Mouse (Mus musculus) left cerebral cortex, postnatal 4 days (tissue): Measurements from ENCODE around the gene Mslnl. TPM values are rescaled to one million over a fixed set of nuclear protein-coding genes. Genes with fewer than 3 reads are reported as not detected.

Experiments
- DNase-seq: peaks from one replicate; pipeline ENCODE4 v3.0.0-alpha.2; 2022
- intact Hi-C: fragments of 180-260 bp; cut with DNase I; formaldehyde crosslinking; loops from one replicate; pipeline ENCODE4 v1.15.1; 2025
- total RNA-seq, 2 experiments: library from RNA; stranded (reverse); gene quantifications; 2 replicates each; pipeline ENCODE4 v1.2.3; 2021

Gene Mslnl
- total RNA-seq = not detected

DNA sequence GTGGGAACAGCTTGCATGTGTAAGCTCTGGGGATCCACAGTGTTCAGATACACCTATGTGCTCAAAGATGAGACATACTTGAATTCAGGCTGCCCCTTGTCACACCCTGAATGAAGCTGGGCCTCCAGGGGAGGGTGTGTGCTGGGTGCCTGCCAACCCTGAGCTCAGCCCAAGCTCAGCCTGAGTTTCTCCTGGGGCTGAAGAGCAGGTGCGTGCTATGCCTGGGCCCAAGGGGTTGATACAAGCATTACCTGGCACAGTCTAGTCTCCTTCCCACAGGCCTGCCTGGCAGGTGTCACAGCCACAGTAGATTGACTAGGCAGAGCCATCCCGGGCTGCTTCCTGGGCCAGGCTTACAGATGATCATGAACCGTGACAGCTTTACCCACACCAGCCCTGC is at the start of gene Mslnl:
TSS of gene Mslnl (plus strand) at position 298 of the 400 bp plus-strand sequence.
- intact Hi-C loops = no loop called here

DNA sequence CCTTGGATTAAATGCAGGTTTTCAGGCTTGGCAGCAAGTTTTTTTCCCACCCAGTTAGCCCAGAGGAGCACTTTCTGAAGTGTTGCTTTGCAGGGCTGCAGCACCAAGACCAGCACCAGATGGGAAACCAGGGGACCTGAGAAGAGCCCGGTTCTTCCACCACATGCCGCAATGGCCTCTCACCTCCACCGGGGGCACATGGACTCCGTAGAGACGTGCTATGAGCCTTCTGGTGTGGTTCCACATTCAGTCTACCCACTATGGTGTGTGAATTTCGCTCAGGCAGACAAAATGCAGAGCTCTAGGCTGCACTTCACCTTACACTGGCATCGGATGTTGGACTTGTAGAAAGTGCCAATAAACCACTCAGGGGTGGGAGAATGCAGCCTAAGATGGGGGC is 49.5 kb upstream of the Mslnl start:
- peak; percentile 35 for DNase-seq
- intact Hi-C loops = no loop called here

More for the DNA sequence above, at the start of gene Mslnl:
- no peak for DNase-seq

DNA sequence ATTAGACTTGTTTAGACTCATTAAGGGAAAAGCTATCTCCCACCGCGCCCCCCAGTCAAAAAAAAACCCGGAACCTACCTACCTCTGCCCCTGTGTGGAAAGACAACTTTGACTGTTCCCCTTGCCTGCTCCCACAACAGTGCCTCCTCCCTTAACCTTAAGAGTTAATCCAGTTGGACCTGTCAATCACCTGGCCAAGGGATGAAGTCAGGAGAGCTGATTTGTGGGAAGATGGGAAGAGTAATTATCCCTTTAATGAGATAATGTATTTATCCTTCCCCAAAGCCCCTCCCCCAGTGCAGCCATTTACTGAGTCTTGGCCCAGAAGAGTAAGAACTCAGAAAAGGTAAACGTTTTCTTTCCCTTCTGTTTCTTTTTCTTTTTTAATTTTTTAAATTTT is 46.9 kb upstream of the Mslnl start:
- DNase-seq = no peak
- intact Hi-C loops = no loop called here

- intact Hi-C loops = loop anchor here (10.0 kb wide), 1 partner anchor 301 kb away; no protein-coding TSS in a partner anchor
- DNase-seq = no peak
These were observed 39.6 kb upstream of the Mslnl start for GRCm38 (mm10) chr17:25696263-25696662.

GRCm38 (mm10) chr17:25698446-25698845 is 37.4 kb upstream of the Mslnl start:
- peak; percentile 80 for DNase-seq
- intact Hi-C loops = loop anchor here (2.0 to 10.0 kb wide), 3 partner anchors 132 to 304 kb away; no protein-coding TSS in a partner anchor

DNA sequence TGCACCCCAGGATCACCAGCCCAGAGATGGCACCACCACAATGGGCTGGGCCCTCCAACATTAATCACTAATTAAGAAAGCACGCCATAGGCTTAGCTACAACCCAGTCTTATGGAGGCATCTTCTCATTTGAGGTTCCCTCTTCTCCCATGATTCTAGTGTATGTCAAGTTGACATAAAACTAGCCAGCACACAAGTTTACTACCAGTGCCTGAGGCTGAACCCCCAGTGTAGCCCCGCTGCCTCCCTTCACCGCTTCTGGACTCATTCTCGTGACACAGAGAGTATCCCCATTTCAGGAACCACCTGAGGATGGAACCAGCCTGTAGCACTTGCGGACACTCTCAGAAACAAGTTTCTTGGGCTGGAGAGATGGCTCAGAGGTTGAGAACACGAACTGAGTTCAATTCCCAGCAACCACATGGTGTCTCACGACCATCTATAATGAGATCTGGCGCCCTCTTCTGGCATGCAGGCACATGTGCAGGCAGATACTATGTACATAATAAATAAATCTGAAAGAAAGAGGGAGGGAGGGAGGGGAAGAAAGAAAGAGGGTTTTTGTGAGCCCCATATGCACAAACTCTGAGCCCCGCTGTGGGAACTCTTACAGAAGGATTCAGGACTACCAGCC is 34.9 kb upstream of the Mslnl start:
- no peak for DNase-seq
- intact Hi-C loops = no loop called here

DNA sequence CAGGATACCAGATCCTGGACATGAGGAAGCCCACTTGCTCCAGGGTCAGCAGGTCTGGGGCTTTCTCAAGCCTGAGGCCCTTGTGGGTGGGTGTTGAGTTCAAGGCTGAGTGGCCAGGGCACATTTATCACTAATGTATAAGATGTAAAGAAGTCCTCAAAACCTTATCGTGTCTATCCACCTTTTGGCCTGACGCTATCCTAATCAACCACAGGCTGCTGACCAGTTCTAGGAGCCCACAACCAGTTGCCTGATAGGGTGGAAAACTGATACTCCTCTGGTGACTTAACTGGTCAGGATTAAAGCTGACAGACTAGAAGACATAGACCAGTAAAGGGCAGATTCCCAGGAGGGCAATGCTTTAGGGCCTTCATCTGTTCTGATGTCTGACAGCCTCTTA is 25.8 kb upstream of the Mslnl start:
- DNase-seq = no peak
- intact Hi-C loops = no loop called here

DNA sequence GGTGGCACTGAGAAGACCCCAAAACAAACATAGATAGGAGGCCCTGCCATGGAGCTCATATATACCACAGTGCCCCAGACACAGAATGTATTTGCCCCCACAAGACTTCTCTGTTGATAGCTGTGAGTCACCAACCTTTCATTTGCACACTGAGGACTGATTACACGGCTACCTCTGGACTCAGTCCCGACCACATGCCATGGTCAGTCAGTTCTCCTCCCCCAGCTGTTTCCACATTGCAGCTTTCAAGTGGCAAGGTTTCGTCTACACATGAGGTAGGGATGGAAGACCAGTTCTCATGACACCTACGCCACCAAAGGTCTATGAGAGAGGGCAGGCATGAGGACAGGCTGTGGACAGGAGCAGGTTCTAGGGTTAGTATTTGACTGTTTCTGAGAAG is 24.7 kb upstream of the Mslnl start:
- no peak for DNase-seq
- intact Hi-C loops = no loop called here

DNA sequence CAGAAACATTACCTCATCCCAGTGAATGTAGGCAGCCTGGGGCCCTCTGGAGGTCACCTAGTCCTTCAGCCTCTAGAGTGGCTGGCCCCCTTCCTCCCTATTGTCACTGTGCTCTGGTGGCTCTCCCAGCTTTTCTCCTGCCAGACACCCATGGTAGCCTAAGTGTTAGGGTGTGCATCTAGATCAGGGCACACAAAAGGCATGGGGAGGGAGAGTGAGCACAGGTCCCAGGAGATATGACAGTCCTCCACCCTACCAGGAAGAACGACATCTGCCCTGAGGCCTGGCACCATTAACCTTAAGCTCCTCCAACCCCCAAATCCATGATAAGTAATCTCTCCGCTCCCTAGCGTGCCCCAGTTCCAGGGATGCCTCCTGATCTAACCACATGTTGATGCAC is 20.2 kb upstream of the Mslnl start:
- intact Hi-C loops = no loop called here
- DNase-seq = no peak

GRCm38 (mm10) chr17:25716130-25716529 is 19.7 kb upstream of the Mslnl start:
- DNase-seq = no peak
- intact Hi-C loops = no loop called here

GRCm38 (mm10) chr17:25716711-25717637 is 18.9 kb upstream of the Mslnl start, which contains the start of gene Gng13:
Gng13 (plus strand) TSS chr17:25717171.
- DNase-seq = no peak
- intact Hi-C loops = no loop called here

DNA sequence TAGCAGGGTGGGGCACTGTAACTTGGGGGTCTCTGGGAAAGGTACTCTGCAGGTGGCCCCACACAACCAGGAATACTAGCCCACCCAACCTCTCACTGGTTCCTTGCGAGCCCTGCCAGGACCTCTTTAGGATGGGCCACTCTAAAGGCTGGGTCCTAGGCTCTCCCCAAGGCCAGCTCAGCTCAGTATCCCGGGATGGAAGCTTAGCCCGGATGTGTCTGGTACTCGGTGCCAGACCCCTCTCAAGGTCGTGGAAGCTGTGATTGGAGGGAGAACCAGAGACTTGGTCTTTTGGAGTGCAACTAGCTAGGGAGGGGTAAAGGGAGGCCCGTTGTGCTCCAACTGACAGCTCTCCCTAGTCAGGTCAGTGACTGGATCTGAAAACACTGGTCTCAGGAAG is 18.2 kb upstream of the Mslnl start:
- intact Hi-C loops = no loop called here
- no peak for DNase-seq

DNA sequence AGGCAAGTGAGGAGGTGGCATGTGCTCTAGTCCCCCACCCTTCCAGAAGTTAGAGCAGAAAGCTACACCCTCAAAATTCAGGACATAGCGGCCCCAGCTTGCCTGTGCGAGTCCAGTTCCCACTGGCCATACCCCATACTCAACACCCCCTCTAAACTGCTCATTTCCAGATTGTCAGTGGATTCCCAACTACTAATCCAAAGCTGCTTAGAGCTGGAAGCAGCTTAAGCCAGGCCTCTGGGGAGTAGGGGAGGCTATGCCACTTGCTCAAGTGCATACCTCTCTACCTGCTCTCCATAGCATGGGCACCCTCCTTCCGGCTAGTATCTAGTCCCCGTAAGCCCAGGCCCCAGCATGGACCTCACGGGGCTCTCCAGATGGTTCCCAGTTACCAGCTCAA is 14.4 kb upstream of the Mslnl start:
- DNase-seq = no peak
- intact Hi-C loops = no loop called here

DNA sequence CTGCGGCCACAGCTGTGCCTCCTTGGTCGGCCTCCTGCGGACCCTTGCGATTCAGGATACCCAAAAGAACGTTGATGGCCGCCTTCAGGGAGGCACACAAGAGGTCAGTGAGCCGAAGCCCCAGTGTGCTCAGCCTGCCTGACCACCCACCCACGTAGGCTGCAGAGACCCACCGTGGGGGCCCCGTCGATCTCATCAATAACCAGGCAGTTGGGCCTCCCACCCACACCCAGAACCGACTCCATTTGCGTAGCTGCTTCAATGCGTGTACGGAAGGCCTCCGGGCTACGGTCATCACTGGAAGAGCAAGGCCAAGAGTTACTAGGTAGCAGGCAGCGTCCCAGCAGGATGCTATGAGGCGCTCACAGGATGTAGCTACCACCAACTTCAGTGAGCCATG is 12.4 kb upstream of the Mslnl start:
- no peak for DNase-seq
- intact Hi-C loops = no loop called here

GRCm38 (mm10) chr17:25723919-25724318 is 11.9 kb upstream of the Mslnl start:
- intact Hi-C loops = no loop called here
- DNase-seq = peak; percentile 38

GRCm38 (mm10) chr17:25725264-25725663 is 10.6 kb upstream of the Mslnl start:
- intact Hi-C loops = no loop called here
- DNase-seq = no peak

DNA sequence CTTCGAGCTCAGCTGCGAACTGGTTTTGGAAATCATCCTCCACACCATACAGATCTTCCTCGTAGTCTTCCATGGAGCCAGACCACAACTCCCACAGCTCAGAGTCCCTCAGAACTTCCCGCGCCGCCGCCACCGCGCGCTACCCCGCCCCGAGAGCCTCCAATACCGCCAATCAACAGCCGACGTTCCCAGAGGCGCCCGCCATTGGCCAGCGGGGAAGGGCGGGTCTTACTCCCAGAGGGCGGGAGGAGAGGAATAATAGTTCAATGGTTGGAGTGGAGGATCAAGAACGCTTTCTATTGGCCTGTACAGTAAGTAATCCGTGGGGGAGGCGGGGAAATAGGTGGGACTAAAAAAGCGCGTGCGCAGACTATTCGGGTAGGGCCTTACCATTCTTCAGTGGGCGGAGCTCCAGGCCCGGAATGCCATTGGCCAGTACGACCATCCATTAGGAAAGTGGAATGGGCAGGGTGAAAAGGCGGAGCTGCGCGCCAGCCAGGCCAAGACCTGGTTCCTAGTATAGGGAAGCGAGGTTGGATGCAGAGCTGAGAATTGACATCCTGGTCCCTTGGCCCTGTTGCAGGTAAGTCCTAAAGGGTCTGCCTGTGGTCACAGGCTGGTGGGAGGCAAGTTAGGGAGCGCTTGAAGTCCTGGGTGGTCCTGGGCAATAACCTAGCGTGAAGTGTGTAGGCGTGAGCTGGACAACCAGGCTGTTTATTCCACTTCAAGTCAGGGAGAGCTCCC is 8.4 kb upstream of the Mslnl start, which contains the start of the genes Chtf18 and Rpusd1:
TSS of gene Chtf18 (minus strand) at position 155 of the 744 bp plus-strand sequence.
TSS of gene Rpusd1 (plus strand) at position 406 of the 744 bp plus-strand sequence.
- peak; percentile 100 for DNase-seq
- intact Hi-C loops = no loop called here

DNA sequence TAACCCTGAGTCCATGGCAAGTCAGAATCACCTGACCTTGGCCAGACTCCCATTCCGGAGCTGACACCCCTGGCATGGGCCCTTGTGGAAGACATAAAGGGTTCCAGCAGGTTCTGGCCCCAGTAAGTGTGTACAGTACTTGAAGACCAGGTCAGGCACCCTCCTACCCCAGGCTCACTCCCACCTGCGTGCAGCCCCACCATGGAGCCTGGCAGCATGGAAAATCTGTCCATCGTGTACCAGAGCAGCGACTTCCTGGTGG is 7.9 kb upstream of the Mslnl start:
- no peak for DNase-seq
- intact Hi-C loops = no loop called here

- intact Hi-C loops = loop anchor here (5.0 kb wide), 1 partner anchor 70 kb away; no protein-coding TSS in a partner anchor
- peak; percentile 88 for DNase-seq
These were observed 3.8 kb upstream of the Mslnl start for GRCm38 (mm10) chr17:25732082-25732481.

DNA sequence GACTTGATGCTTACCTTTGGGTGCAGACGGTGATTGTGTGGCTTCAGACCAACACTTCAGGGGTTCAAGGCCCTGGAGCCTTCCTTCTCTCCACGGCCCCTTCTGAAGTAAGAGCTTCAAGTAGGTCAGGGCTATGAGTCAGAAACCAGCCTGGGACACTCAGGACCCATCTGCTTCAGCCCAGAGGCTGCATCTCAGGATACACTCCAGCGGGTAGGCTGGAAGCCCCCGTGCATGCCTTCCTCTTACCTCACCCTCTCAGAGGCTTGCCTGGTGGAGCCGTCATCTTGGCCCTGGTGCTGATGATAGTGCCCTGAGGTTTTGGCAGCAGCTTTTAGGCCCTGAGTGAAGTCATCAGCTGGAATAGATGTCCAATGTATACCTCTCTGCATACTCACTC is 596 bp upstream of the Mslnl start:
- DNase-seq = no peak
- intact Hi-C loops = no loop called here

GRCm38 (mm10) chr17:25738861-25739260 is 3.0 kb downstream of the Mslnl start:
- intact Hi-C loops = no loop called here
- no peak for DNase-seq
